Mouse (Mus musculus): Measurements from ENCODE around the gene 4930402K13Rik.
A peak's percentile ranks its signal among the peaks of the same experiment; 100 is the strongest.
"Not testable (repeated sequence)": the region's sequence is repeated elsewhere in the genome, so short reads cannot be mapped to it uniquely, and the experiment has no call there.

Gene 4930402K13Rik

GRCm38 (mm10) chrX:9104262-9104661 lies at the start of gene 4930402K13Rik:
Gene 4930402K13Rik, plus strand, starts transcription at chrX:9104562.
- DNase-seq (ENCODE audit: low spot score in 2 of 2) = no peak

- peak in 1 of 2 experiments; percentile 50 for DNase-seq (ENCODE audit: low spot score in 2 of 2)
These were observed 43.4 kb upstream of the 4930402K13Rik start for GRCm38 (mm10) chrX:9060952-9061351.

- no peak for DNase-seq (ENCODE audit: low spot score in 2 of 2)
These were observed 42.3 kb upstream of the 4930402K13Rik start for GRCm38 (mm10) chrX:9062101-9062500.

- DNase-seq (ENCODE audit: low spot score in 2 of 2) = not testable (repeated sequence)
These were observed 41.6 kb upstream of the 4930402K13Rik start, which contains the start of gene Fthl17f for GRCm38 (mm10) chrX:9062715-9063114. Gene Fthl17f, plus strand, starts transcription at chrX:9063015.

- peak in 1 of 2 experiments; percentile 11 for DNase-seq (ENCODE audit: low spot score in 2 of 2)
These were observed 26.7 kb upstream of the 4930402K13Rik start for GRCm38 (mm10) chrX:9077699-9078098.

GRCm38 (mm10) chrX:9095066-9095465 lies 9.3 kb upstream of the 4930402K13Rik start:
- DNase-seq (ENCODE audit: low spot score in 2 of 2) = not testable (repeated sequence)

GRCm38 (mm10) chrX:9110381-9110780 lies 6.0 kb downstream of the 4930402K13Rik start:
- no peak for DNase-seq (ENCODE audit: low spot score in 2 of 2)

- DNase-seq (ENCODE audit: low spot score in 2 of 2) = no peak
These were observed 20.6 kb downstream of the 4930402K13Rik start for GRCm38 (mm10) chrX:9124928-9125327.

- DNase-seq (ENCODE audit: low spot score in 2 of 2) = no peak
These were observed 24.0 kb downstream of the 4930402K13Rik start for GRCm38 (mm10) chrX:9128317-9128831.

GRCm38 (mm10) chrX:9139290-9139948 lies 35.1 kb downstream of the 4930402K13Rik start:
- no peak for DNase-seq (ENCODE audit: low spot score in 2 of 2)

- DNase-seq (ENCODE audit: low spot score in 2 of 2) = no peak
These were observed 38.3 kb downstream of the 4930402K13Rik start for GRCm38 (mm10) chrX:9142669-9143068.

Measured in spleen, postnatal 14 days (tissue).